Mouse (Mus musculus) layer of hippocampus, postnatal 10 days (tissue): Measurements from ENCODE around the gene Ppm1e. TPM values are rescaled to one million over a fixed set of nuclear protein-coding genes. Genes with fewer than 3 reads are reported as not detected.
A peak's percentile ranks its signal among the peaks of the same experiment; 100 is the strongest.
"Not testable (repeated sequence)": the region's sequence is repeated elsewhere in the genome, so short reads cannot be mapped to it uniquely, and the experiment has no call there.

ENCODE experiments used
- DNase-seq, 2 experiments: peaks; one replicate each; pipeline ENCODE4 v3.0.0; 2021; ENCODE audit warnings: low spot score in 2 of 2
- total RNA-seq, 2 experiments: library from RNA; stranded (reverse); gene quantifications; 2 replicates each; pipeline ENCODE4 v1.2.3; 2021

The Ppm1e gene
- total RNA-seq, 2 experiments from 2014 or later = 251 to 257 TPM

GRCm38 (mm10) chr11:87310309-87310708 lies 48.5 kb downstream of the Ppm1e start:
- DNase-seq = no peak

GRCm38 (mm10) chr11:87309329-87310074 lies 49.3 kb downstream of the Ppm1e start:
- no peak for DNase-seq

- DNase-seq = no peak
These were observed 59.8 kb downstream of the Ppm1e start for GRCm38 (mm10) chr11:87299066-87299465.

- DNase-seq = no peak
These were observed 62.4 kb downstream of the Ppm1e start for GRCm38 (mm10) chr11:87296467-87296866.

- no peak for DNase-seq
These were observed 63.2 kb downstream of the Ppm1e start for GRCm38 (mm10) chr11:87295636-87296035.

GRCm38 (mm10) chr11:87289313-87289712 lies 69.5 kb downstream of the Ppm1e start:
- DNase-seq = no peak

GRCm38 (mm10) chr11:87286194-87286593 lies 72.6 kb downstream of the Ppm1e start:
- no peak for DNase-seq

- DNase-seq = no peak
These were observed 76.8 kb downstream of the Ppm1e start for GRCm38 (mm10) chr11:87281907-87282475.

GRCm38 (mm10) chr11:87279461-87279860 lies 79.4 kb downstream of the Ppm1e start:
- DNase-seq = no peak

GRCm38 (mm10) chr11:87278807-87279206 lies 80.0 kb downstream of the Ppm1e start:
- DNase-seq = peak in 1 of 2 experiments; percentile 8

GRCm38 (mm10) chr11:87276240-87276985 lies 82.4 kb downstream of the Ppm1e start:
- peak in 1 of 2 experiments; percentile 10 for DNase-seq

- DNase-seq = peak in 1 of 2 experiments; percentile 8
These were observed 83.3 kb downstream of the Ppm1e start for GRCm38 (mm10) chr11:87275420-87276048.

- no peak for DNase-seq
These were observed 86.1 kb downstream of the Ppm1e start for GRCm38 (mm10) chr11:87272725-87273124.

GRCm38 (mm10) chr11:87271479-87271878 lies 87.3 kb downstream of the Ppm1e start:
- no peak for DNase-seq

- DNase-seq = peak in 1 of 2 experiments; percentile 27
These were observed 87.9 kb downstream of the Ppm1e start for GRCm38 (mm10) chr11:87270958-87271357.

- DNase-seq = no peak
These were observed 88.4 kb downstream of the Ppm1e start for GRCm38 (mm10) chr11:87270446-87270845.

- no peak for DNase-seq
These were observed 90.0 kb downstream of the Ppm1e start for GRCm38 (mm10) chr11:87268803-87269202.

- no peak for DNase-seq
These were observed 92.6 kb downstream of the Ppm1e start for GRCm38 (mm10) chr11:87266246-87266645.

- DNase-seq = no peak
These were observed 94.9 kb downstream of the Ppm1e start for GRCm38 (mm10) chr11:87263946-87264345.

- not testable (repeated sequence) for DNase-seq
These were observed 97.1 kb downstream of the Ppm1e start for GRCm38 (mm10) chr11:87261705-87262104.

GRCm38 (mm10) chr11:87259792-87260191 lies 99.0 kb downstream of the Ppm1e start:
- DNase-seq = no peak

- DNase-seq = no peak
These were observed 101.5 kb downstream of the Ppm1e start for GRCm38 (mm10) chr11:87257282-87257681.
